Mouse (Mus musculus): ENCODE data around the gene Ksr1. TPM values are rescaled to one million over a fixed set of nuclear protein-coding genes. Genes with fewer than 3 reads are reported as not detected.

Ksr1 gene
- polyA plus RNA-seq, 1 experiment from 2014 or later: 3.3 TPM

GRCm38 (mm10) chr11:78968121-78968520 is 178.1 kb downstream of the Ksr1 start:
- H3K9ac ChIP-seq (ENCODE audit: low read length): no peak overlapping the region
- no peak overlapping the region for H3K4me2 ChIP-seq
- no peaks in the 10 kb centered on the region for H3K9me3 ChIP-seq (ENCODE audit: control insufficient read depth, low read length)
- no peak overlapping the region for H3K27ac ChIP-seq (ENCODE audit: low read depth, low read length)
- ATAC-seq (ENCODE audit: low FRiP score) (no peak), DNase-seq (ENCODE audit: low spot score, missing footprints) (peak; percentile 35)
- WGBS: 79% methylated on average over 4 of the region's 4 CpGs
- no peak overlapping the region for H3K4me3 ChIP-seq (ENCODE audit: low read depth, low read length)
- no peaks in the 10 kb centered on the region for H3K36me3 ChIP-seq (ENCODE audit: control insufficient read depth, insufficient read depth, low read length)
- no peaks in the 10 kb centered on the region for H3K27me3 ChIP-seq (ENCODE audit: control insufficient read depth, insufficient read depth, low read length)
- H3K4me1 ChIP-seq (ENCODE audit: control insufficient read depth, insufficient read depth, low read length): 0 out of 2 replicates have a peak, but pooled peaks cover 2% of the 10 kb centered on the region

- no peaks in the 10 kb centered on the region for H3K36me3 ChIP-seq (ENCODE audit: control insufficient read depth, insufficient read depth, low read length)
- no peak overlapping the region for H3K27ac ChIP-seq (ENCODE audit: low read depth, low read length)
- H3K9ac ChIP-seq (ENCODE audit: low read length): no peak overlapping the region
- WGBS: 26% methylated on average over 4 of the region's 4 CpGs
- ATAC-seq (ENCODE audit: low FRiP score) (no peak), DNase-seq (ENCODE audit: low spot score, missing footprints) (peak; percentile 85)
- H3K9me3 ChIP-seq (ENCODE audit: control insufficient read depth, low read length): no peaks in the 10 kb centered on the region
- H3K27me3 ChIP-seq (ENCODE audit: control insufficient read depth, insufficient read depth, low read length): no peaks in the 10 kb centered on the region
- H3K4me3 ChIP-seq (ENCODE audit: low read depth, low read length): no peak overlapping the region
- no peaks in the 10 kb centered on the region for H3K4me1 ChIP-seq (ENCODE audit: control insufficient read depth, insufficient read depth, low read length)
- no peak overlapping the region for H3K4me2 ChIP-seq
Observed at GRCm38 (mm10) chr11:78967371-78967770, 178.8 kb downstream of the Ksr1 start.

Other genes starting within 250 kb of the Ksr1 start
- gene Nos2, start 225.6 kb downstream of the Ksr1 start, polyA plus RNA-seq (2014; fragmentation: Nextera tagmentation; extraction: Ambion mirVana): 0.64 and 0.69 TPM in 2 replicates
- 5.4 and 6.7 TPM in 2 replicates for gene Lgals9, start 161.5 kb downstream of the Ksr1 start, polyA plus RNA-seq (2014; fragmentation: Nextera tagmentation; extraction: Ambion mirVana)
- gene Wsb1, start 108.3 kb upstream of the Ksr1 start, polyA plus RNA-seq (2014; fragmentation: Nextera tagmentation; extraction: Ambion mirVana): 425 and 498 TPM in 2 replicates
- gene Gm9964, start 150.5 kb upstream of the Ksr1 start, polyA plus RNA-seq (2014; fragmentation: Nextera tagmentation; extraction: Ambion mirVana): not detected in 2 replicates
- gene Nf1, start 193.3 kb upstream of the Ksr1 start, polyA plus RNA-seq (2014; fragmentation: Nextera tagmentation; extraction: Ambion mirVana): 10.0 and 10.4 TPM in 2 replicates